Mouse (Mus musculus): Measurements from ENCODE around the gene Cd63.

Gene Cd63

GRCm38 (mm10) chr10:128900698-128901097, at the start of gene Cd63:
TSS of gene Cd63 (plus strand) at chr10:128900989.
- no peak for DNase-seq (ENCODE audit: inconsistent ontology term)

- DNase-seq (ENCODE audit: inconsistent ontology term): no peak
These were observed 39.6 kb upstream of the Cd63 start for GRCm38 (mm10) chr10:128861176-128861575.

- no peak for DNase-seq (ENCODE audit: inconsistent ontology term)
These were observed 34.7 kb upstream of the Cd63 start for GRCm38 (mm10) chr10:128866042-128866441.

GRCm38 (mm10) chr10:128866518-128866917, 34.3 kb upstream of the Cd63 start:
- no peak for DNase-seq (ENCODE audit: inconsistent ontology term)

GRCm38 (mm10) chr10:128870341-128870740, 30.4 kb upstream of the Cd63 start:
- no peak for DNase-seq (ENCODE audit: inconsistent ontology term)

GRCm38 (mm10) chr10:128878291-128878690, 22.5 kb upstream of the Cd63 start:
- DNase-seq (ENCODE audit: inconsistent ontology term): no peak

GRCm38 (mm10) chr10:128878811-128879210, 22.0 kb upstream of the Cd63 start:
- no peak for DNase-seq (ENCODE audit: inconsistent ontology term)

GRCm38 (mm10) chr10:128882067-128882466, 18.7 kb upstream of the Cd63 start:
- DNase-seq (ENCODE audit: inconsistent ontology term): no peak

- peak; percentile 29 for DNase-seq (ENCODE audit: inconsistent ontology term)
These were observed 11.6 kb upstream of the Cd63 start for GRCm38 (mm10) chr10:128888941-128889827.

- DNase-seq (ENCODE audit: inconsistent ontology term): no peak
These were observed 10.9 kb upstream of the Cd63 start for GRCm38 (mm10) chr10:128889846-128890245.

GRCm38 (mm10) chr10:128890383-128891295, 10.2 kb upstream of the Cd63 start:
- no peak for DNase-seq (ENCODE audit: inconsistent ontology term)

- DNase-seq (ENCODE audit: inconsistent ontology term): peak; percentile 84
These were observed 9.3 kb upstream of the Cd63 start, which contains the start of gene Gdf11 for GRCm38 (mm10) chr10:128891296-128892094. TSS of gene Gdf11 (minus strand) at chr10:128891718.

GRCm38 (mm10) chr10:128892246-128892645, 8.5 kb upstream of the Cd63 start:
- DNase-seq (ENCODE audit: inconsistent ontology term): no peak

GRCm38 (mm10) chr10:128895437-128895836, 5.4 kb upstream of the Cd63 start:
- peak; percentile 84 for DNase-seq (ENCODE audit: inconsistent ontology term)

GRCm38 (mm10) chr10:128895952-128896693, 4.7 kb upstream of the Cd63 start:
- DNase-seq (ENCODE audit: inconsistent ontology term): peak; percentile 43

- DNase-seq (ENCODE audit: inconsistent ontology term): no peak
These were observed 4.0 kb upstream of the Cd63 start for GRCm38 (mm10) chr10:128896807-128897206.

GRCm38 (mm10) chr10:128897501-128897900, 3.3 kb upstream of the Cd63 start:
- DNase-seq (ENCODE audit: inconsistent ontology term): no peak

GRCm38 (mm10) chr10:128899759-128900490, 864 bp upstream of the Cd63 start:
- no peak for DNase-seq (ENCODE audit: inconsistent ontology term)

- no peak for DNase-seq (ENCODE audit: inconsistent ontology term)
These were observed 620 bp downstream of the Cd63 start for GRCm38 (mm10) chr10:128901409-128901808.

- DNase-seq (ENCODE audit: inconsistent ontology term): no peak
These were observed 1.7 kb downstream of the Cd63 start for GRCm38 (mm10) chr10:128902409-128902988.
